10 mouse cellular contexts compared by ENCODE assay signal in genomic region chr15:84975729-84976128, GRCm38 (mm10). TPM values are rescaled to one million over a fixed set of nuclear protein-coding genes. Genes with fewer than 3 reads are reported as not detected.
DNase-seq lines count a peak whose midpoint lies in the region.
"Had no signal": no experiment of that assay in that cellular context is flagged by ENCODE, and none has a peak within 500 bp of the region (broad histone marks: within the 10 kb centered on the region; RNA-seq: fewer than 3 reads in every experiment).

No protein-coding gene starts in this region.

- DNase-seq in gastrocnemius, adult 18-20 months (ENCODE audit: low spot score), result peak; percentile 51
- no peak for DNase-seq in gastrocnemius, postnatal 4 days (ENCODE audit: low spot score in 2 of 2)
- peak; percentile 36 for DNase-seq in retina, postnatal 1 day
- DNase-seq in retina, embryonic 14.5 days (ENCODE audit: low spot score), result no peak
- peak; percentile 40 for DNase-seq in kidney, postnatal 10 days
- DNase-seq in right cerebral cortex, postnatal 36 days (ENCODE audit: low spot score in 2 of 2), result peak; percentile 78 to 79
- no peak for DNase-seq in testis, postnatal 14 days (ENCODE audit: low spot score)
- DNase-seq in cerebellum, adult 11-12 months, result no peak
- DNase-seq: cerebellum, adult 8-10 months; lung, adult 2 months had no signal

RNA-seq across cellular contexts. Expression of gene 5031439G07Rik, which starts 12.6 kb away (rescaled TPM):
- 10 to 100 TPM; 79.2 to 99.4 TPM for total RNA-seq in gastrocnemius, adult 18-20 months (2021)
- 10 to 100 TPM; 33.5 to 36.7 TPM for total RNA-seq in gastrocnemius, postnatal 4 days (2021)

RNA-seq across cellular contexts. Expression of gene Upk3a, which starts 41.2 kb away (rescaled TPM):
- total RNA-seq in gastrocnemius, adult 18-20 months (2021), result not detected
- total RNA-seq in gastrocnemius, postnatal 4 days (2021), result not detected

RNA-seq across cellular contexts. Expression of gene Nup50, which starts 52.5 kb away (rescaled TPM):
- total RNA-seq in gastrocnemius, adult 18-20 months (2021), result 10 to 100 TPM; 12.8 to 15.6 TPM
- total RNA-seq in gastrocnemius, postnatal 4 days (2021), result 10 to 100 TPM; 21.0 to 23.5 TPM

RNA-seq across cellular contexts. Expression of gene Fam118a, which starts 53.0 kb away (rescaled TPM):
- total RNA-seq in gastrocnemius, adult 18-20 months (2021), result 1 to 10 TPM; 3.9 to 4.5 TPM
- total RNA-seq in gastrocnemius, postnatal 4 days (2021), result 10 to 100 TPM; 12.7 to 14.0 TPM

RNA-seq across cellular contexts. Expression of gene Gm29666, which starts 55.9 kb away (rescaled TPM):
- total RNA-seq in gastrocnemius, adult 18-20 months (2021), result under 1 TPM; 0.09 to 0.14 TPM
- under 1 TPM; 0.22 to 0.29 TPM for total RNA-seq in gastrocnemius, postnatal 4 days (2021)

Comparison
In these comparisons a context has a peak if more than half of its experiments do, and no peak if none do; other contexts are left out.
1. DNase-seq: peak in gastrocnemius, adult 18-20 months (single experiment), retina, postnatal 1 day (single experiment), kidney, postnatal 10 days (single experiment) and right cerebral cortex, postnatal 36 days (2 of 2); none in gastrocnemius, postnatal 4 days (0 of 2), retina, embryonic 14.5 days (single experiment), testis, postnatal 14 days (single experiment) and cerebellum, adult 11-12 months (single experiment).